8 mouse cellular contexts compared by ENCODE assay signal in the genomic region with DNA sequence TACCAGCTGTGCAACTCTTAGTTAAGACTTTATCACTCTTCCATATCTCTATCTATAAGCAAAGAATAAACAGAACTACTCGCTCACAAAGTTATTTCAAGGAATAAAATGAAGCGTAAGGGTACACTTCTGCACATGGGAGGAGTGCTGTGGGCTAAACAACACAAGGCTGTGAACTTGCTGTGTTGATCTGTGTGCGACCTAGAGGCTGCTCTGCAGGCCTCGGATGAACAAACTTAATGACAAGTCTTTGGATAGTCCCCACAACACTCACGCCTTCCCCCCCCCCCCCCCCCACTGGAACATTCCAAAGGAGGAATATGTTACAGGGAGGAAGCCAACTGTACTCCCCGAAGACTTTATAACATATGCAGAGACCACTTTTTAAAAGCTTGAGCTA. TPM values are rescaled to one million over a fixed set of nuclear protein-coding genes. Genes with fewer than 3 reads are reported as not detected.
A peak's percentile ranks its signal among the peaks of the same experiment; 100 is the strongest.
DNase-seq lines count a peak whose midpoint lies in the region; ATAC-seq and TF ChIP-seq lines count a peak whose summit lies in the region.

Gene Gm49355 (plus strand): TSS at position 336 of the 400 bp plus-strand sequence.

- H3K36me3 ChIP-seq in heart, embryonic 13.5 days = peaks cover 12% of the 10 kb centered on the region
- H3K36me3 ChIP-seq in ES-Bruce4 (ENCODE audit: control insufficient read depth, insufficient read depth, low read length, poor library complexity, severe bottlenecking) = no peaks in the 10 kb centered on the region
- H3K36me3 ChIP-seq in forebrain, postnatal 0 days (ENCODE audit: insufficient read depth) = no peaks in the 10 kb centered on the region
- no peaks in the 10 kb centered on the region for H3K36me3 ChIP-seq in macrophage (ENCODE audit: inconsistent target)

- ATAC-seq in heart, embryonic 13.5 days (ENCODE audit: extremely low read depth, insufficient number of reproducible peaks, low FRiP score, low TSS enrichment) = no peak
- ATAC-seq in forebrain, postnatal 0 days = no peak

- H3K79me2 ChIP-seq in macrophage (ENCODE audit: inconsistent target) = no peaks in the 10 kb centered on the region

- H3K27ac ChIP-seq in heart, embryonic 13.5 days (replicated peaks) = peak within 1 kb of the TSS; percentile 91
- H3K27ac ChIP-seq in ES-Bruce4 (ENCODE audit: insufficient read depth, low read length) (peak within 1 kb of the TSS; percentile 3; the same call in 1 of the 2 replicates), macrophage (peak within 1 kb of the TSS; percentile 76)
- H3K27ac ChIP-seq in forebrain, postnatal 0 days (ENCODE audit: low read depth, low read length) = peak within 1 kb of the TSS; percentile 74

- WGBS in heart, embryonic 13.5 days = 65% methylated on average over 6 of the region's 6 CpGs
- 78% methylated on average over 6 of the region's 6 CpGs for WGBS in forebrain, postnatal 0 days
- 98% methylated on average over 5 of the region's 6 CpGs for WGBS in macrophage (ENCODE audit: missing documents)

- peak within 1 kb of the TSS; percentile 68 for H3K4me3 ChIP-seq in heart, embryonic 13.5 days
- H3K4me3 ChIP-seq in ES-Bruce4 (ENCODE audit: low read depth, low read length) (peak within 1 kb of the TSS; percentile 78), macrophage (ENCODE audit: inconsistent target) (peak within 1 kb of the TSS; percentile 63)
- H3K4me3 ChIP-seq in forebrain, postnatal 0 days (ENCODE audit: low read depth, low read length) = peak within 1 kb of the TSS; percentile 71

- TF ChIP-seq EP300 in ES-Bruce4 (IDR thresholded peaks at IDR 0.05; ENCODE audit: insufficient read depth, low read depth, low read length) = no peak

- H3K4me1 ChIP-seq in heart, embryonic 13.5 days = no peaks in the 10 kb centered on the region
- H3K4me1 ChIP-seq in ES-Bruce4 (ENCODE audit: control insufficient read depth, insufficient read depth, low read length) = peaks cover 1% of the 10 kb centered on the region
- H3K4me1 ChIP-seq in forebrain, postnatal 0 days (ENCODE audit: insufficient read depth) = 0 out of 2 replicates have a peak, but pooled peaks cover 4% of the 10 kb centered on the region

- no peak for TF ChIP-seq POLR2A in ES-Bruce4 (IDR thresholded peaks at IDR 0.05; ENCODE audit: insufficient read depth, low read length)

- H3K27me3 ChIP-seq in heart, embryonic 13.5 days (replicated peaks) = peaks cover 26% of the 10 kb centered on the region
- H3K27me3 ChIP-seq in ES-Bruce4 (ENCODE audit: control insufficient read depth, insufficient read depth, low read length, poor library complexity, severe bottlenecking) = no peaks in the 10 kb centered on the region
- no peaks in the 10 kb centered on the region for H3K27me3 ChIP-seq in forebrain, postnatal 0 days (ENCODE audit: insufficient read depth, low read length)

- no peaks in the 10 kb centered on the region for H3K9me3 ChIP-seq in heart, embryonic 13.5 days
- H3K9me3 ChIP-seq in ES-Bruce4 (replicated peaks; ENCODE audit: control insufficient read depth, insufficient read depth, low read length, poor library complexity, severe bottlenecking) = no peaks in the 10 kb centered on the region
- no peaks in the 10 kb centered on the region for H3K9me3 ChIP-seq in forebrain, postnatal 0 days (ENCODE audit: low read length)

- TF ChIP-seq CTCF in ES-Bruce4 (IDR thresholded peaks at IDR 0.05; ENCODE audit: low read depth, low read length) = no peak
- TF ChIP-seq CTCF in forebrain, postnatal 0 days (IDR thresholded peaks at IDR 0.05; ENCODE audit: low read depth) = no peak

- no peak for DNase-seq in heart, postnatal 10 days
- no peak for DNase-seq in forebrain, postnatal 0 days
- no peak for DNase-seq in urinary bladder, adult 2 months (ENCODE audit: low spot score)
- DNase-seq in adrenal gland, adult 2 months = no peak
- no peak for DNase-seq in T-cell, adult 2 months (ENCODE audit: low spot score)

- peak within 1 kb of the TSS; percentile 72 for H3K4me2 ChIP-seq in heart, embryonic 13.5 days
- peak within 1 kb of the TSS; percentile 74 for H3K4me2 ChIP-seq in forebrain, postnatal 0 days (ENCODE audit: low read depth)

- intact Hi-C loops in heart, postnatal 10 days (cut with DNase I) = loop anchor here (5.0 kb wide), 1 partner anchor 126 kb away; no protein-coding TSS in a partner anchor

- H3K9ac ChIP-seq in heart, embryonic 13.5 days = peak within 1 kb of the TSS; percentile 86
- peak within 1 kb of the TSS; percentile 75 for H3K9ac ChIP-seq in ES-Bruce4 (ENCODE audit: low read depth, poor library complexity, severe bottlenecking)
- peak within 1 kb of the TSS; percentile 71 for H3K9ac ChIP-seq in forebrain, postnatal 0 days

RNA-seq across cellular contexts. Expression of gene Gm49355, which starts in this region (rescaled TPM):
- polyA plus RNA-seq in heart, embryonic 13.5 days (2015; fragmentation: Nextera tagmentation; extraction: Ambion mirVana) = 0.10 and 0.12 TPM in 2 replicates
- total RNA-seq in heart, postnatal 10 days (2021) = under 1 TPM; 0.12 to 0.37 TPM
- polyA plus RNA-seq in ES-Bruce4 (2011; ENCODE audit: insufficient read depth, insufficient read length, low read depth, missing spikeins) (0.23 and 0.52 TPM in 2 replicates), macrophage (2018) (0.14 to 0.22 TPM (median 0.15 TPM) in 3 replicates)
- total RNA-seq in forebrain, postnatal 0 days (2014; rRNA removed) = 0.15 TPM in 1 of 2 replicates, not detected in the other
- polyA plus RNA-seq in forebrain, postnatal 0 days (2015; fragmentation: Nextera tagmentation; extraction: Ambion mirVana) = 0.15 and 0.21 TPM in 2 replicates
- 1 to 10 TPM in 1 of 26 experiments, under 1 TPM in 4, not detected in 21; 0.19 to 1.1 (median 0.58) TPM for total RNA-seq in macrophage (2018; cell fraction: chromatin; rRNA removed)
- total RNA-seq in macrophage (2018; cell fraction: cytosol; rRNA removed) = under 1 TPM in 25 of 26 experiments, not detected in 1; 0.04 to 0.27 (median 0.15) TPM
- under 1 TPM in 15 of 26 experiments, not detected in 11; 0.20 to 0.84 (median 0.31) TPM for total RNA-seq in macrophage (2018; cell fraction: nucleus; rRNA removed)
- 0.15 TPM in 2 replicates for polyA plus RNA-seq in urinary bladder, adult 2 months (2012; rRNA removed)
- total RNA-seq in adrenal gland, adult 2 months (2021) = under 1 TPM; 0.17 to 0.29 TPM
- polyA plus RNA-seq in adrenal gland, adult 2 months (2012; rRNA removed) = not detected in 2 replicates

Comparison
In these comparisons a context has a peak if more than half of its experiments do, and no peak if none do; other contexts are left out.
1. H3K27ac ChIP-seq: peak in every context shown above with its lines; median percentile 91 in heart, embryonic 13.5 days; 76 in macrophage; 74 in forebrain, postnatal 0 days; 3 in ES-Bruce4.